Mouse (Mus musculus): Measurements from ENCODE around the gene Zfp36l2. TPM values are rescaled to one million over a fixed set of nuclear protein-coding genes. Genes with fewer than 3 reads are reported as not detected.

Zfp36l2 gene
- polyA plus RNA-seq, 1 experiment from 2014 or later = 35.1 TPM

DNA sequence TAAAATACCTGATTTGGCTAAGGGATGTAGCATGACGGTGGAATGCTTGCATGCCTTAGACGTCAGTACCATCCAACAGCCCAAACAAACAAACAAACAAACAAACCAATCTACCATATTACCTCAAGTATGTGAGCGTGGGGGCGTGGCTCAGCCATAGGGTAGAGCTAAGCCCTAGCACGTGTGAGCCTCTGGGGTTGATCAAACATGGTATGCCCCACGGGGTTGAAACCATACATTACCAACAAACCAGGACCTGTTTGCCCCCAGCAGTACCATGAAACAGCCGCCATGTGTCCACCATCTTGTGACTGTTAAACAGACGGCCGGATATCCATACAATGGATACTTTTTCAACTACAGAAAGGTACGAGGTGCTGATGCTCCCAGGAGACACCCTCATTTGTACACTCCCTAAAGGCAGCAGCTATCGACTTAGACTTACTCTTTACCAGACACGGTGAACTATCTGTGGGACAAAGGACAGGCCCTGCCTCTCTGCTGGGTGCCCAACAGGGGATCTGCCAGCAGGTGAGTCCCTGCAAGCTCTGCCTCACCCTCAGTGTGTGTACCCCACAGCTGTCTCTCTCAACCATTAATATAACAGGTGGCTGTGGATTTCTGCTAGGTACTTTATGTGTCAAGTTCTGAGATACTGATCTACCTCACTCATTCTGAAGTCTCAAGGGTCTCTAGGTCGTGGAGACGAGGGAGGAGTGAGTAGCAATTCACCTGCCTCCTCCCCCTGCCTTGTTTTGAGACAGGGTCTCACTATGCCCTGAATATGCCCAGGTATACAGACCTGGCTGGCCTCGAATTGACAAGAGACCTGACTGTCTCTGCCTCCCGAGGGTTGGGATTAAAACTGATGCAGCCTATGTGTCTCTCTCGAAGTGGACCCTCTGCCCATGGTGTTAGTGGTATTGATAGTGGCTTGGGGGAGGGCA, 8.4 kb downstream of the Zfp36l2 start:
- DNase-seq (ENCODE audit: low spot score) = peak; percentile 50

DNA sequence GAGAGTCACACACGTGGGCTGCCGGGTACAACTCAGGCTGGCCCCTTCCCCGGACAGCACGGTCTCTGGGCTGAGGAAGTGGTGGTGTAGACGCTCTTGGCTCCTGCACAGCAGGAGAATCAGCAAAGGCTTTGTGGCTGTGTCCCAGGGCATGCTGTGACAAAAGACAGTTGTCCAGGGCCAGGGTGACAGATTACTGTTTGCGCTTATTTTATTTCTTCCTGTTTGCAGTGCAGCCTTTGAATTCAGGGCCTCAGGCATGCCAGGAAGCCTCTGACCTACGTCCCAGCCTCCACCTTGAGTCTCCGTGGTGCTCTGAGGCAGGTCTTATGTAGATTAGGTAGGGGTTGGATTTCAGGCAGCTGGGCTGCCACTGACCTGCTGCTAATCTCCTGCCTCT, 10.3 kb downstream of the Zfp36l2 start:
- peak; percentile 32 for DNase-seq (ENCODE audit: low spot score)

GRCm38 (mm10) chr17:84176446-84176845, 11.3 kb downstream of the Zfp36l2 start:
- peak; percentile 4 for DNase-seq (ENCODE audit: low spot score)

- DNase-seq (ENCODE audit: low spot score) = no peak
These were observed 12.6 kb downstream of the Zfp36l2 start for GRCm38 (mm10) chr17:84175196-84175595.

DNA sequence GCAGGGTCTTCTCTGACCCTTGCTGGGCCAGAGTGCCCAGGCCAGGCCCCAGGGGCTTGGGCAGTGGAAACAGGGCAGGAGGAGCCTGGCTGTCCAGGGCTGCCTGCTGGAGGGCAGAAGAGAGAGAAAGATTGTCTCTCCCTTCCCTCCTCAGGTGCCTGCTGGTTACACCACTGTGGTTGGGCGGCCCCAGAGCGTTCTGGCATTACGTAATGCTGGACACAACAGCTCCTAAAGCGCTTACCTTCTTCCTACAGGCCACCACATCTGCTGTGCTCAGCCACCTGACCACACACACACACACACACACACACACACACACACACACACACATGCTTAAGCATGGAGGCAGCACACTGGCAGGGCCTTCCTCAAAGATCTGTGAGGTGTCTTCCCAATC, 20.4 kb downstream of the Zfp36l2 start:
- no peak for DNase-seq (ENCODE audit: low spot score)

GRCm38 (mm10) chr17:84166135-84166860, 21.4 kb downstream of the Zfp36l2 start:
- peak; percentile 50 for DNase-seq (ENCODE audit: low spot score)

DNA sequence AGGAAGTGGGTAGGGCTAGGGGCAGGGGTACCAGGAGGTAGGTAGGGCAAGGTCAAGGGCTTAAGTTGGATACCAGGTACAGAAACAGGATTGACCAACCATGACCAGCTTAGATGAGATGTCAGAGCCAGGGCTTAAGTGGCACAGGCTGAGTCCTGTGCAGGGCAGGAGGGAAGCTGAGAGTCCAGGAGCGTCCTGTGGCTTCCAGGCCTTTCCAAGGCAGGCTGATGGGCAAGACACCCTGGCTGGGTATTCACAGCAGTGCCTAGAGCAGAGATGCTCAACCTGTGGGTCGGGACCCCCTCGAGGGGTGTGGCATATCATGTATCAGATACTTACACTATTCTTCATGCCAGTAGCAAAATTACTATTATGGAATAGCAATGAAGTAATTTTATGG, 22.0 kb downstream of the Zfp36l2 start:
- no peak for DNase-seq (ENCODE audit: low spot score)

DNA sequence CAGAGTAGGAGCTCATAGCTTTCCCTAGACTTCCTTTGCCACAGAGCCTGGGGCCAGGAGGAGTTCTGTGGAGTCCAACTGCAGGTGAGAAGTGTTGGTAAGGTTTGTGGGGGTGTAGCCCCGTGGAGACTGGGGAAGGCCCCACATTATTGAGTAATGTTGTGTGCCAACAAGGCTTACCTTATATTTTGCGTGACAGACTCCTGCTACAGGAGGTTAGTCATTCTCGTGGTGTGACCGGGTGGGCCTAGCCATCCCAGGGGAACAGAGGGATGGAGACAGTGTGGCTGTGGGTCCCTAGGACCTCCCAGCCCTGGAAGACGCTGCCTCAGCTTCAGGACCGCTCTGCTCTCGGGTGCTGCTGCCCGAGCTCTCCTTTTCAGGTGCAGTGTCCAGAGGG, 23.6 kb downstream of the Zfp36l2 start:
- no peak for DNase-seq (ENCODE audit: low spot score)

GRCm38 (mm10) chr17:84163066-84163785, 24.5 kb downstream of the Zfp36l2 start:
- peak; percentile 63 for DNase-seq (ENCODE audit: low spot score)

DNA sequence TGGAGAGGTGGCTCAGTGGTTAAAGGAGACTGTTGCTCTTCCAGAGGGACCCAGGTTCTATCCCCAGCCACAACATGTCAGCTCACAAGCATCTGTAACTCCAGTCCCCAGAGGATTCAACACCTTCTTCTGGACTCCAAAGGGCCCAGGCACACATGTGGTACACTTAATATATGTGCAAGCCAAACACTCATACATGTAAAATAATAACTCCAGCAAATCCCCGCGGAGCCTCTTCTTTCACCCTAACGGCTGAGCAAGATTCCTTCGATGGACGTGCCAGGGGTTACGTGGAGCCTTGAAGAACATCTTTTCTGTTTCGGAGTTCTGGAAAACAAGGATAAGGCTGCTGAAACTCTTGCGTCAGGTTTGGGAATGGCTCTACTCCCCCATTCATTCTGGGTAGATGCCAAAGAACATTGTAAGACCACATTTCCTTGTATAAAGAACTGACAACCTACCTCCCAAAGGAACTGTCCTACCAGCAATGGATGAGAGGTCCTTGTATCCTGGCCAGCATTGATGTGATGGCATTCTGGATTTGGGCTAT, 25.5 kb downstream of the Zfp36l2 start:
- no peak for DNase-seq (ENCODE audit: low spot score)

GRCm38 (mm10) chr17:84161231-84161854, 26.4 kb downstream of the Zfp36l2 start:
- DNase-seq (ENCODE audit: low spot score) = peak; percentile 65

DNA sequence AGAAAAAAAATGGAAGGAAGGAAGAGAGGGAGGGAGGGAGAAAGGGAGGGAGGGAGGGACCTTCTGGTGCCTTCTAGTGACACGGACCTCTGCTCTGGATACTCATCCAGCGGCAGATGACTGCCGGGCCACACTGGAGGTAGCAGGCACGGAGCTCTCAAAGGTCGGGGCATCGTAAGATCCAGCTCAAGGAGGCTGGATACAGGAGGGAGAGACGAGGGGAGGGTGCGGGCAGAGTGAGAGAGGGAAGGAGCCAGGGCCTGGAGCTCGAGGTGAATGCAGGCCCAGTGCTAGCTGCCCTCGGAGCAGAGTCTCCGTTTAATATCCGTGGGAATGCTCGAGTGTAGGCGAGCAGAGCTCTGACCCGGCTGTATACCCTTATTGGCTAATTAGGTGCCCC, 28.9 kb downstream of the Zfp36l2 start:
- DNase-seq (ENCODE audit: low spot score) = no peak

DNA sequence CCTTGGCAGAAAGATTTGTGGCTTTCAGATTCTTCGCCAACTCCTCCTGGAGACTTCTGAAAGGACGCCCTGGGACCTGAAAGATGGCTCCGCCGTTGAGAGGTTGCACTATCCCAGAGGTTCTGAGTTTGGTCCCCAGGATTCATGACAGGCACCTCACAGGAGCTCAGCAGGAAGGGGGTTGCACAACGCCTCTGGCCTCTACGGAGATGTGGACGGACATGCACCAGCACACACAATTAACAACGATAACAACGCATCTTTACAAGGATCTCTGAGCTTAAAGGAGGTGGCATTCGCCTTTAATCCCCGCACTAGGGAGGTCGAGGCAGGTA, 29.3 kb downstream of the Zfp36l2 start:
- no peak for DNase-seq (ENCODE audit: low spot score)

DNA sequence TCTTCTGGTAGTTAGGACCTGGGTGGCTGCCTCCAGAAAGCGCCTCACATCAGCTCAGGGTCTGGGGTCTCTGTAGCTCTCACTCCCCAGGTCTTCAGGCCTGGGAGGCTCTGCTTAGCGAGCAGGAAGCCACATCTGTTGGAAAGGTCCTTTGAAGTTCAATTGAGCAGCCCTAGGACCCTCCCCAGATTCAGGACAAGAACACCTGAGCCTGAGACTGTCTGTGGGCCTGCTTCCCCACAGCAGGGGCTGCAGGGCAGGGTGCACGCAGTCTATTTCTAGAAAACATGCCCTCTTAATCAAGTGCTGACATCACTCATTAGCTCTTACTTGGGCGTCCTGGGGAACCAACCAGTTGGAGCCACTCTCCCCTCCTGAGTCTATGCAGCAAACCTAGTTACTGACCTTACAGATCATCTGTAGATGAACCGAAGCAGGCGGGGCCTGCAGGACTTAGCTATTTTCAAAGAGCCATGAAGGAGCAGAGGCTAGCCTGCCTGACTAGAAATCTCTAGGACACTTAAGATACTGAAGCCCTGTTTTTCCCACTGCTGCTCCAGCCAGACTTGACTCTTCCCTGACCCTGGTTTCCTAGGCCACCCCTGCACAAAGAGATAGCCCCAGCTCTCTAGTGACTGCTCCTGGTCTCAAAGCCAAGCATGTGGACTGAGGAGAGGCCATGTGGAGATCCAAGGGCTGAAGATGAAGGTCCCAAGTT, 29.8 kb downstream of the Zfp36l2 start:
- DNase-seq (ENCODE audit: low spot score) = no peak

GRCm38 (mm10) chr17:84156748-84157742, 30.7 kb downstream of the Zfp36l2 start:
- DNase-seq (ENCODE audit: low spot score) = peak; percentile 52

DNA sequence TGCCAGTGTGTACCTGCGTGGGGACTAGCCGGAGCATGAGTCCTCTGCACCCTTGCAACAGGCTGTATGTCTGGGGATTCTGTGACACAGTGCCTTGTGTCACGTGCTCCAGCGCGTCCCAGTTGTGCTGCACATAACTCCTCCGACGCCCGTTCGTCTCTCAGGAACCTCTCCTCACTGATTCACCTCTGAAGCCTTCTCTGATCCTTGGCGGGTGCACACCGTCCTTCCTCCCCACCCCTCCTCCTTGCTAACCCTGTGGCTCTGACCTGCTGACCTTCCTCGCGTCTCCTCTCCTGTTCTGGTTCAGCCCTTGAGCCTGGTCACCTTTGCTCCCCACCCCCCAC, 31.5 kb downstream of the Zfp36l2 start:
- DNase-seq (ENCODE audit: low spot score) = peak; percentile 52

DNA sequence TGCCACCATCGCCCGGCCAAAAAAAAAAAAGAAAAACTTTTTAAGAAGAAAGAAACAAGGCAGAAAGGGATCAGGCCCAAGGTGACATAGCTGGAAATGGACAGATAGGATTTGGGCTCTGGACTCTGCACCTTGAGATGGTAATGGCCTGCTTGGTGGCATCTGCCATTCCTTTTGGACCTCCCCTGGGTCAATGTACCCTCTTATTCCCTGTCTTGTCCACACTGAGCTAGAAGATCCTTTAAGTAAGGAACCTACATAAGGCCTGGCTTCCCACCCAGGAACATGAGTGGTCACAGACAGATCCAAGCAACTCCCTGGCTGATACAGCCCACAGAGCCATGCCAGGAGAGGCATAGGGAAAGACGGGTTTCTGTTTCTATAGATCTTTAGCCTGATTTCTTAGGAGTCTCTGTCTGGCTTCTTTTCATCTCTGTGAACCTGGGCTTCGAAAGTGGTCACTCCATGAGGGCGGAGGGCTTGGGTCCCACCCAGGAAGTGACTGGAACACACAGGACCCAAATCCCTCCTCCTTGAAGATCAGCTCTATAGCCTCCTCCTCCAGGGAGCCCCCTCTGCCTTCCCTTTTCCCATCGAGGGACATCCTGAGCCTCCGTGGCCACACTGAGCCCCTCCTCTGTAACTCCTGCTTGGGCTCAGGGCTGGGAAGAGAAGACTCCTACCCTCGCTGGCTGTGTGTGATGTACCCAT, 32.1 kb downstream of the Zfp36l2 start:
- DNase-seq (ENCODE audit: low spot score) = no peak

- DNase-seq (ENCODE audit: low spot score) = no peak
These were observed 32.8 kb downstream of the Zfp36l2 start for GRCm38 (mm10) chr17:84155029-84155338.

Measured in thymus, postnatal 0 days (tissue).